Mouse (Mus musculus): Measurements from ENCODE around the gene Jsrp1.

Jsrp1 gene

DNA sequence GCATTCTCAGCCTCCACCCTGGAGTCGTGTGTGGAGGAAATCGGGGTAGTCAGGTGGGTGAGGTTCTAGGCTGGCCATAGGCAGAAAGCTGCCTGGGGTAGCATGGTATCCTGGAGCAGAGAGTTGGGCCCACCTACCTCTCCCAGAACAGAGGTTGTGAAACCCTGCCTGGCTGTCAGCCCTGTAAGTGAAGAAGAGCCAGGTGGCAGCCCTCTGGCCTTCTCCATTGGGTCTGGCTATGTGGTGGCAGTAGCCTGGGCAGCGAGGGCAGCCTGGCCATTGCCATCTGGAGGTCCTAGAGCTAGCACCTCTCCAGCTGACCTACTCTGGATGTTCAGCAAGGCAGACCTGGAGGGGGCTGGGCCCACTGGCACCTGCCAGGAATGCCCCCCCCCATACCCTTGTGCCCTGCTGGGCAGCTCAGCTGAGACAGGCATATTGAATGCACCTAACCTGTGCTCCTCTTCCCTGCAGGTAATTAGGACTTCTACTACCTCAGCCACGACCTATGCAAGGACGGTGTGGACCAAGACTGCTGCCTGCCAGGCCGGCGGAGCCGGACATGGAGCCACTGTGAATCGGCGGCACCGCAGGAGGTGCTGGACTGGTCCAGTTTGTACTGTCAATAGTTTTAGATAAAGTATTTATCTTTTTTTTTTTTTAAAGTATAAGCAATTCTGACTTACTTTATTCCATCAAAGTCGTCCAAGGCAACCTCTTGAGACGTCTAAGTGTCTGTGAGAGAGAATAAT lies 20.1 kb downstream of the Jsrp1 start:
- DNase-seq (ENCODE audit: low read depth in 1 of 2, low spot score in 2 of 2), result no peak

DNA sequence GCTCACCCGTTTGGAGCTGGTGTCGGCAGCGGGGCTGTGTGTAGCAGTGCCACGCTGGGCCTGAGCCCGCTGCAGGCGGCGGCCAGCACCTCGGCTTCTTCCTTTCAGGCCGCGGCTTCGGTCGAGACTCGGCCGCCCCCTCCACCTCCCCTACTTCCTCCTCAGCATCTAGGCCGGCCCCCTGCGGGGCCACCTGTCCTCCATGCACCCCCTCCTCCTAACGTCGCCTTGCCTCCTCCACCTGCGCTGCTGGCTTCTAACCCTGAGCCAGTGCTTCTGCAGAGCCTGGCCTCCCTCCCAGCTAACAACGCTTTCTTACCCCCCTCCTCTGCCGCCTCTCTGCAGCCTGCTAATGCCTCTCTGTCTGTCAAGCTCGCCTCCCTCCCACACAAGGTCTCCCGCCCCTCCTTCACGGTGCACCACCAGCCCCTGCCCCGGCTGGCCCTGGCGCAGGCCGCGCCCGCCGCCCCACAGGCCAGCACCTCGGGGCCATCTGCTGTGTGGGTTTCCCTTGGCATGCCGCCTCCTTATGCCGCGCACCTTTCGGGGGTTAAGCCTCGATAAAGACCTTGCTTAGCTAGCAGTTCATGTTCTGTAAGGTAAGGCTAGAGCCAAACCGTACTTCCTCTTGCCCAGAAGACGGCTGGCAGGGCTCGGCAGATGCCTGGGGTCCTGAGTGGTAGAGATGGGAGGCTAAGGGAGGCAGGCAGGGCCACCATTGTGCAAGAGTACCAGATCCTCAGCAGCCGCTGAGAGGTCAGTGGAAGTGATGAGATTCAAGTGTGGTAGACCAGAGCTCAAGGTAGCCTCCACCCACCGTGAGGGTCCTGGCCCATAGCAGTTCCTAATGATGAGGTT lies 20.9 kb downstream of the Jsrp1 start:
- no peak for DNase-seq (ENCODE audit: low read depth in 1 of 2, low spot score in 2 of 2)

DNA sequence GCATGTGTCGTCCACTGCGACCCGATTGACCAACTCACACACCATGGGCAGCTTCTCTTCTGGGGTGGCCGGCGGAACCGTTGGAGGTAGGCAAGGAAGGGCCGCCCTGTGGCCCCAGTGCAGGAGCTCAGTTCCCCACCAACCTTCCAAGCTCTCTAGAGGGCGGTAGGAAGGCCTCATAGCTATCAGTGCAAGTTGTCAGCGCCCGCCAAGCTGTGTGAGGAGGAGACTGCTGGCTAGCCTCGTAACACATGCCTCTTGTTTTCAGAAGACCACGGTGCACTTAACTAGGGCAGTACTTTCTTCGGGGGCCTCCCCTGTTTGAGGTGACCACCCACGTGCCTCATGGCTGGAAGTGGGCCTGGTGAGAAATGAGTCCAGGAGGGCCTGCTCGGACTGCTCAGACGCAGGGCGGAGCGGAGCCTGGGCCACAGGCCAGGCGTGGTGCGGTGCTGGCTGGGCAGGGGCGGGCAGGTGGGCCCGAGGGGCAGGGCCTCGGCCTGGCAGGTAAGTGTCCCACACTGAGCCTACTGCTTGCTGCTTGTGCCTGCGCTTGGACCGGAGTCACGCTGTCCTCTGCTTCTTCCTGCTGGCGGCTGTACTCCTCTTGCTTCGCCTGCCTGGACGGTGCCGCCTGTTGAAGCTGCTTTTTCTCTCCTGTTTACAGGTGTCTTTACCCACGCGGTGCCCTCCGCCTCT lies 21.7 kb downstream of the Jsrp1 start:
- DNase-seq (ENCODE audit: low read depth in 1 of 2, low spot score in 2 of 2), result no peak

DNA sequence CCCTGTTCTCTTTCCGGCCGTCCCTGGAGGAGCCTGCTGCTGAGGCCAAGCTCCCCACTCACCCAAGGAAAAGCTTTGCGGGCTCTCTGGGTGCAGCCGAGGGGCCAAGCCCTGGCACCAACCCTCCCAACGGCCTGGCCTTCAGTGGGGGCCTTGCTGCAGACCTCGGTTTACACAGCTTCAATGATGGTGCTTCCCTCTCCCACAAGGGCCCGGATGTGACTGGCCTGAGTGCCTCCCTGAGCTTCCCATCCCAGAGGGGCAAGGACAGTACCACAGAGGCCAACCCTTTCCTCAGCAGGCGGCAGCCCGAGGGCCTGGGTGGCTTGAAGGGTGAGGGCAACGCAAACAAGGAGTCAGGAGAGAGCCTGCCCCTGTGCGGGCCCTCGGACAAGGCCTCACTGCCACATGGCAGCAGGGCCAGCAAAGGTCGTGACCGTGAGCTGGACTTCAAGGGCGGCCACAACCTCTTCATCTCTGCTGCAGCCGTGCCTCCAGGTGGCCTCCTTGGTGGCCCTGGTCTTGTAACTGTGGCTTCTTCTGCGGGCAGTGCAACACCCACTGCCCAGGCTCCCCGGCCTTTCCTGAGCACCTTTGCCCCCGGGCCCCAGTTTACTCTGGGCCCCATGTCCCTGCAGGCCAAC lies 22.4 kb downstream of the Jsrp1 start:
- no peak for DNase-seq (ENCODE audit: low read depth in 1 of 2, low spot score in 2 of 2)

DNA sequence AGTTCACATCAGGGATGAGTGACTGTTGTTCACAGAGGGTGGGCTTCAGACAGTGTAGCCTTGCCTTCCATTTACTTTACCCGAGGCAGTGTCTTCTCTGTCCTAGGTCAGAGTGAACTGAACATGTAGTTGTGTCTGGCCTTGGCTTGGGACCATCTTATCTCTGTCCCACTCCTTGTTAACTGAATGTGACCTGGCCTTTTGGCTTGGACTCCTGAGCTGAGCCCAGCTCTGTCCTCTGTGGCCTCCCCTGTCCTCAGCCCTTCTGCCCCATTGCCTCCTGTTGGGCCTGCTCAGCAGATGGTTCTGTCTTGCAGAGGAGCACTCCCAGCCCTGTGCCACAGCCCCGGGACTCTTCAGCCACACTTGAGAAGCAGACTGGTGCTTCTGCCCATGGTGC lies 25.8 kb downstream of the Jsrp1 start:
- DNase-seq (ENCODE audit: low read depth in 1 of 2, low spot score in 2 of 2), result no peak

DNA sequence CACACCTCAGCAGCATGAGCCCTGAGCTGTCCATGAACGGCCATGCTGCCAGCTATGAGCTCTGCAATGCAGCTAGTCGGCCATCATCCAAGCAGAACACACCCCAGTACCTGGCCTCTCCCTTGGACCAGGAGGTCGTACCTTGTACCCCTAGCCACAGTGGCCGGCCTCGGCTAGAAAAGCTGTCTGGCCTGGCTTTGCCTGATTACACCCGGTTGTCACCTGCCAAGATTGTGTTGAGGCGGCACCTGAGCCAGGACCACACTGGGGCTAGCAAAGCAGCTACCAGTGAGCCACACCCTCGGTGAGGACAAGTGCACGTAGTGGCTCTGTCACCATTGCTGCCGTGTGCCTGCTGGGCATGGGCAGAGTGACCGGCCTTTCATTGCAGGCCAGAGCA lies 27.3 kb downstream of the Jsrp1 start:
- no peak for DNase-seq (ENCODE audit: low read depth in 1 of 2, low spot score in 2 of 2)

DNA sequence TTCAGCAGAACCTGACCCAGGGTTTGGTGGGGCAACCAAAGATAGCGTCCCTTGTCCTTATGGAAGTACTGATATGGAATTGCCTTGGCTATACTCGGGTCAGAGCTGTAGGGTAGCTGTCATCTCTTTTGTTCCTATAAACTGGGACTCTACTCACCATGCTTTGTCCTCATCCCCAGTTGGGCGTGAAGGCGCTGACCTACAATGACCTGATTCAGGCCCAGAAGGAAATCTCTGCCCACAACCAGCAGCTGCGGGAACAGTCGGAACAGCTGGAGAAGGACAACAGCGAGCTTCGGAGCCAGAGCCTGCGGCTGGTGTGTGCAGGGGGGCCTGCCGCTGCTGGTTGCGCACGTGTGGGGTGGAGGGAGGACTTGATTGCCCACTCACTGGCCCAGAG lies 28.4 kb downstream of the Jsrp1 start:
- no peak for DNase-seq (ENCODE audit: low read depth in 1 of 2, low spot score in 2 of 2)

DNA sequence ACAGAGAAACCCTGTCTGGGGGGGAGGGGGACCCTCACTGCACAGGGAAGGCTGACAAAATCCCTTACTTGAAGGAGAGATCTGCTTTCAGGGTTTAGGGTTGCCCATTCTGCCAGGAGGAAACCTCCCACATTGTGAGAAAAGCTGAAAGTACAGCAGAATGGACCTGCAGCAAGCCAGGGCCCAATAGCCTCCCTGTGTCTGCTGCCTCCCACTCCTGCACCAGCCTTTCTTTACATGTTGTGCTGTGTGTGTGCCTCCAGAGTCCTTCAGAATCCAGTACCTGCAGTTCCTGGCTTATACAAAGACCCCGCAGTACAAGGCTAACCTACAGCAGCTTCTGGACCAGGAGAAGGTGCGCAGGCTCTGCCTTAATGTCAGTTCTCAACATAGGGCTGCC lies 29.0 kb downstream of the Jsrp1 start:
- DNase-seq (ENCODE audit: low read depth in 1 of 2, low spot score in 2 of 2), result no peak

DNA sequence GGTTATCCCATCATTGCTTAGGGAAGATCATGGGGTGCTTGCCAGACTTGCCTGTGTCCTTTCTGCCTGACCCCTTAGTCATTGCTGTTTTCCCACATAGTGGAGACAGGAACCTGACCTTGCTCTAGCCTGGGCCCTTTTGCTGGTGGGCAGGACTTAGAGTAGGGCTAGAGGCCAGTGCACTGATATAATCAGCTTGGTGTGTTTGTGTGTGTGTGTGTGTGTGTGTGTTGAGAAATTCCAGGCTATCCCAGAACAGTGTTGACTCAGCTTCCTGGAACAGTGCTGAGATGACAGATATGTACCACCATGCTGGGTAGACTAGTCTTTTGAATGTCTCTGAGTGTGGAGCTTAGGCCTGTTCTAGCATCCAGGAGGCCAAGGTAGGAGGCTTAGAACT lies 33.7 kb downstream of the Jsrp1 start:
- DNase-seq (ENCODE audit: low read depth in 1 of 2, low spot score in 2 of 2), result no peak

DNA sequence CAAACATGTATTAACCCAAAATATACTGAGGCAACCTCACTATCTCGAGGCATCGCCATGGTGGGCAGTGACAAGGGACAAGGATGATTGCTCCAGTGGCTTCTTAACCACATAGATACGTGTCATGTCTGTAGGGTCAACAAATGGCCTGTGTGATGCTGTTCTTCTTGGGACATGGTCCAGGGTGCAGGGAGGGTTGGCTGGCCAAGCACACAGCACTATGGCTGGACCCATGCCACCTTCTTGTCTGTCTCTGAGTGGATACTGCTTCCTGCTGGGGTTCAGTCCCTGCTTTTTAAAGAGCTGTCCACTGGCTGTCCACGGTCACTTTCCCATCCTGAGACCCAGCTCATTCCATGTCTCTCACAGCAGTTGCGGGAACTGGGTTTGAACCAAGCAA lies 36.2 kb downstream of the Jsrp1 start:
- no peak for DNase-seq (ENCODE audit: low read depth in 1 of 2, low spot score in 2 of 2)

DNA sequence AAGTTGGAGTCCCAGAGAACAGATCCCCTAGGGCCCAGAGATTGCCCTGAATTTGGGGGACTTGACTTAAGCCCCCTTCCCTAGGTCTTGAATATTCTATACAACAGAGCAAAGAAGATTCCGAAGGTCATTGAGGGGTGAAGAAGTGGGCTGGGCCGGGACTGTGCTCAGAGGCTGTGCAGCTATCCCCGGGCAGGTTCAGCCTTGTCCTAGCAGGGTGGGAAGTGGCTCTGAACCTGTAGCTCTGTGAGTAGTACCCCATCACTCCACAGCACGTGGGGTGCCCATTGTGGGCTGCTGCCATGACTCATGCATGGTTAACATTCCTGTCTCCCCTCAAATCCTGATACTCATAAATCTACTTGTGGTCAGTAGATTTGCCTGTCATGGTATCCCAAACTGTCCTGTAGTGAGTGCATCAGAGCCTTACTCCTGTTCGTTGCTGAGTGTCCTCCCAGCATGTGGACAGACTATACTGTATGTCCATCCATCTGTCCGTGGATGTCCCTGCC lies 36.9 kb downstream of the Jsrp1 start:
- no peak for DNase-seq (ENCODE audit: low read depth in 1 of 2, low spot score in 2 of 2)

DNA sequence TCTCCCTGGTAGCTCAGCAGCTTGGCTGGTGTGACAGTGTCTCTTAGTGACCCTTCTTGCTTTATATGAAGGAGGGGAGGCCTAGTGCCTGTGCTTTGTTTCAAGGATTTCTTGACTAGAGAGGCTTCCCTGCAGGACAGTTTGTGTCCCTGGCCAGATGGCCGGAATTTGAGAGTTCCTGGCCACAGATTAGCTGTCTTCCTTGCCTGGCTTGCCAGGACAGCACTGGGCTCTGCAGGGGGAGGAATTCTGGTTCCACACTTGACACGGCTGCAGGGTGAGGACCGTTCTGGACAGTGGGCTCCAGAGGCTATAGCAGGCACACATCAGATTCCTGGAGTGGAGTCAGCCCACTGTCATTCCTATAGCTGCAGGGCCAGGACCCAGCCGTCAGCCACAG lies 37.6 kb downstream of the Jsrp1 start:
- DNase-seq (ENCODE audit: low read depth in 1 of 2, low spot score in 2 of 2), result no peak

DNA sequence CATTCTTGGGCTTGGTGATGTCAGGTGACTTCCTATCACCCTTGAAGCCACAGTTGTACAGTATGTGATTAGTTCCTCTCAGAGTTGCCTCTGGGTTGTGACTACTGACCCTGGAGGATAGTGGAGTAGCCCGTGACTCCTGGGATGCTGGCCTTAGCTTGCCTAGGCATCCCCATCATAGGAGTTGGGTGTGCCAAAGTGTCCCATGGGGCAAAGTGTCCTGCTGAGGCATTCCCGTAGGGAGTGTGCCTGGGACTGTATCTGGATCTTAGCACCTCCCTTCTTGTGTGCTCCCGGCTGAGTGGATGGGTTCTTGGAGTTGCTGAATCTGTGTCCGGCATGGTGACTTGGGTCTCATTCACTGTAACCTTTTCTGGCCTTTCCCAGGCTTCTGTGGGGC lies 38.3 kb downstream of the Jsrp1 start:
- no peak for DNase-seq (ENCODE audit: low read depth in 1 of 2, low spot score in 2 of 2)

DNA sequence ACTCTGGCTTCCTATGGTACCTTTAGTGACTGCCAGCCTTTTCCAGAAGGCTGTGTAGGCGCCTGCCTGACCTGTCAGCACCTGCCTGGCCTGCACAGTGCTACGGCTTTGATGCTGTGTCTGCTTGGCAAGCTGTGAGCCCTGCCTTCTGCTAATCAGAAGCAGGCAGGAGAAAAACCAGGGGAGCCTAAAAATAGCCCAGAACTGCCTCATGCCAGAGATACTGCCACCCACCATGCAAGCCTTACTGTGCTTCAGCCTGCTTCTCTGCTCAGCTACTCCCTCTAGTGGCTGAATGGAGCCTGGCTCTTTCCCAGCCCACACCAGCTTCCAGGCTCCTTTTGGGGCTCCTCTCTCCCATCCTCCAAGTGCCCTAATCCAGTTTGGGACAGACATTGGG lies 38.7 kb downstream of the Jsrp1 start:
- peak in 1 of 2 experiments; percentile 58 for DNase-seq (ENCODE audit: low read depth in 1 of 2, low spot score in 2 of 2)

DNA sequence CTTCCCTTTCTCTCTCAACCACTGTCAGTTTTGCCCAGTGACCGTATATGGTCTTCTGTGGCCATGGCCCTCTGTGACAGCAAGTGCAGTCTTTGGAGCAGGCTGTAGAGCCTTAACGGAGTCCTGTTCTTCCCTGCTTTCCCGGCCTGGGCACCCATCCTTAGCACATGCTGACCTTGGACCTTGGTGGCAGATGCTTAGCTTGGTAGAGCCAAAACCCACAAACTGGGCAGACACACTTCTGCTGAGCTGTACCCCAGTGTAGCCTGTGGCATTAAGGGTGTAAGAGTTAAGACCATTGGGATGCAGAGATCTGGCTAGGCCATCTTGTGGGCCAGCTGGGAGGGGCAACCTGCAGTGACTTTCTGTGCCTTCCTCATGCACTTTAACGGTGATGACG lies 39.5 kb downstream of the Jsrp1 start:
- no peak for DNase-seq (ENCODE audit: low read depth in 1 of 2, low spot score in 2 of 2)

DNA sequence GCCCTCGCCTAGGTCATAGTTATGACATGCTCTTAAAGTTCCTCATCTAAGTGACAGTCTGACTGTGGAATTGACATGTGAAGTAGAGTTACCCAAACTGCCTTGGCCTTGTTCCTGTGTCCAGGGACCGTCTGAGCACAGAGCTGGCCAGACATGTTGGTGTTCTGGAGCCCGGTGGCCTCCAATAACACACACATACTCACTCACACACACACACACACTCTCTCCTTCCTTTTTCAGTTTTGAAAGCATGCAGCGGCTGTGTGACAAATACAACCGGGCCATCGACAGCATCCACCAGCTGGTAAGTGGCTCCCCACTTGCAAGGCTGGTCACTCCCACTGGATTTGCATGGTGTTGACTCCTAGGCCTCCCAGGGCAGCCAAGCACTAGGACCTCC lies 44.9 kb downstream of the Jsrp1 start:
- DNase-seq (ENCODE audit: low read depth in 1 of 2, low spot score in 2 of 2), result no peak

DNA sequence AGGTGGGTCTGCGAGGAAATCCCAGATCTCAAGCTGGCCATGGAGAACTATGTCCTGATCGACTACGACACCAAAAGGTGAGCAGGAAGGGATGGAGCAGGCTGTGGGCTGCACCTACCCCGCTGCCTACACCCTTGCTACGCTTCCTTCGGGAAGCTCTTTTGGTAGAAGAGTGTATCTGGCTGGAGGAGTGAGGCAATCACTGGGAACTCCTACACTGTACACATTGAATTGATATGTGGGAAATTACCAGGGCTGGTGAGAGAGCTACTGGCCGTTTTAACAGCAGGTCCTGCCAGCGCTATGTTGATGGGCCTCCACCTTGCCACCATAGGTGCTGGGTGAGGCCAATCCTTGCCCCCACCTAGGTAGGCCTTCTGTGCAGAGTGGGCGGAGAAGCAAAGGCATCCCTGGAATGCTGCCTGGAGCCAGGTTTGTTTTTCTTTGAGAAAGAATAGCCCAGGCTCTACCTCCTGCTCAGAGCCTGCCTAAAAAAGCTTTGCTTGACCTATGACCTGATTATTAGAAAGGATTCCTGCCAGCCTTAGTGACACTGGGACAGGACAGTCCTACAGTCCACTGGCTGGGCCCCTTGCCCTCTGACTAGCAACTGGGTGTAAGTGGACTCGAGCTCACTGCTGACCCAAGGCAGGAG lies 47.0 kb downstream of the Jsrp1 start:
- DNase-seq (ENCODE audit: low read depth in 1 of 2, low spot score in 2 of 2), result no peak

DNA sequence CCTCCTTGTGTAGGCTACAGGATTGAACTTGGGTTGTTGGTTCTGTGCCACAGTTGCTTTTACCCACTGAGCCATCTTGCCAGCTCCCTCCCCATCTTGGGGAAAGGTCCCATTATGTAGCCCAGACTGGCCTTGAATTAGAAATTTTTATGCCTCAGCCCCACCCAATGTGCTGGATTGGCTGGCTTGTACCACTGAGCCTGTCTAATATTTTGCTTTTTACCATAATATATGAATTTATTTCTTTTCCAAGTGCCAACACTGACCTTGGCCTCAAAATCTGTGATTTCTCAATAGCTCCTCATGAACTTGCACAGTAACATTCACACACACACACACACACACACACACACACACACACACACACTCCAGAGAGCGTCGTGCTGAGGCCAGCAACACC lies 47.6 kb downstream of the Jsrp1 start:
- no peak for DNase-seq (ENCODE audit: low read depth in 1 of 2, low spot score in 2 of 2)

DNA sequence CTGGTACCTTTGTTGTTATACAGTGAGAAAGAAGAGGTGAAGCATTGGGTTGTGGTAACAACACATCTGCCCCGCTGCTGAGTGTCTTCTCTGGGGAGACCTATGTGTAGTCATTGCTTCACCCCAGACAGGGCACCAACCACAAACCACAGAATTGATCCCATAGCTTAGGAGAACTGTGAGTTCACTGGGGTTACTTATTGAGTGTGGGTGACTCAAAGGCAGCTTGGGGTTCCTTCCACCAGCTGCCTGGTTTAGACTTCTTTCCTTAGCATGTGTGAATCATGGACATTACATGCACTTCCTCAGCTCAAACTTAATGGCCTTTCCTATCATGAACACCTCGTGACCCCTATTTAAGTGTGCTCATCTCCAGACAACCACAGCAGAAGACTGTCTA lies 49.8 kb downstream of the Jsrp1 start:
- no peak for DNase-seq (ENCODE audit: low read depth in 1 of 2, low spot score in 2 of 2)

DNA sequence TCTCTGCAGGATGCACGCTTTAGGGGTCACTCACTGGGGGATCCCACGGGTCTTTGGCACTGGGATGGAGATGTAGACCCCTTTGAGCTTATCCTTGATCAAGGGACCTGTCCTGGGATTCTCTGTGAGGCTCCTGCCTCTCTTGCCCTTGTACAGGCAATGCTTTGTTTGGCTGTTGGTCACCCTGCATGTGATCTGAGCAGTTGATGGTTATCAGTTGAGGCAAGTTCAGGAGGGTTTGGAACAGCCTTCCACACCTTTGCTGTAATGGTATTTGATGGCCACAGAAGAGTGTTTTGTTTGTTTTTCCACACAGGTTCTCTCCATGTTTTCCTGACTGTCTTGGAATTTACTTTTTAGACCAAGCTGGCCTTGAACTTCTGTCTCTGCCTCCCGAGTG lies 51.5 kb downstream of the Jsrp1 start:
- DNase-seq (ENCODE audit: low read depth in 1 of 2, low spot score in 2 of 2), result no peak
